Mouse (Mus musculus): ENCODE data around the gene Pitpnm2. TPM values are rescaled to one million over a fixed set of nuclear protein-coding genes. Genes with fewer than 3 reads are reported as not detected.

The Pitpnm2 gene
- polyA plus RNA-seq, 1 experiment, result 178 TPM

DNA sequence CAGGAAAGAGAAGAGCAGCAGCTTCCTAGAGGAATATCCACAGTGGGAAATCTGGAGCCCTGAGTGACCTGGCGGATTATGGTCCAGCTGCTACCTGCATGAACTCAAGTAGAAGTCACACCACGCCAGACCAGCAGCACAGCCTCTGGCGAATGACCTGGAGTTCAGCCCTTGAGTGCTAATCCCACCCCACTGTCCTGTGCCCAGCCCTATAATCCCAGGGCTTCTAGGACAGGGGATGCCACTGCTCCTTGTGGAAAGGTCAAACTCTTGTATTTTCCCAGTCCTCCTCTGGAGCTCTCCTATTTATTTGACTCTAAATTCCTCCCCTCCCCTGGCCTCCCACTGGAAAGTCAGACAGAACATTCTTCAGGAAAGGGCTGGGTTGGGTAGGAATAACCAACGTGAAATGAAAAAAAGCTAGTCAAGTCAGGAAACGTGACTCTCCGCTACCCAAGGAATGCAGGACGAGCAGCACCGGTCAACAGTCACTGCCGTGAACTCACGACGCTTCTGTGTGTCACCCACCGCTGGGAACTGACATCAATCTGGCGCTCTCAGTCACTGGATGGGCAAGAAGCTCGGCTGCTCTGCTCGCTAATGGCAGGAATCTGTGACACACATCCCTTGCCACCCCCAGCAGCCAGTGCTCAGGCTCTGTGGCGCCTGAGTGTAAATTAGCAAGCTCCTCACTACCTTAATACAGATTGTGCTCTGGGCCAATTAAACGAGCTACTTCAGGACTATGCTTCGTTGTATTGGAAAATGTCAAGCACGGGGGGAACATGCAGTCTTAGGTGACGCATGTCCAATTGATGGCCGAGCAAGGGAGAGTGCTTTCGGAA is 8.5 kb downstream of the Pitpnm2 start:
- peaks cover 10% of the 10 kb centered on the region for H3K4me1 ChIP-seq (ENCODE audit: control insufficient read depth, insufficient read depth, low read length)
- H3K4me3 ChIP-seq (ENCODE audit: insufficient read depth, low read length), result no peak overlapping the region
- peak overlapping the region; percentile 27 for H3K27ac ChIP-seq (ENCODE audit: insufficient read depth, low read length)
- no peak for TF ChIP-seq CTCF (IDR thresholded peaks at IDR 0.05; ENCODE audit: extremely low read depth, insufficient read depth, low read length)
- no peak for TF ChIP-seq POLR2A (IDR thresholded peaks at IDR 0.05; ENCODE audit: extremely low read depth, insufficient read depth, low read length)

DNA sequence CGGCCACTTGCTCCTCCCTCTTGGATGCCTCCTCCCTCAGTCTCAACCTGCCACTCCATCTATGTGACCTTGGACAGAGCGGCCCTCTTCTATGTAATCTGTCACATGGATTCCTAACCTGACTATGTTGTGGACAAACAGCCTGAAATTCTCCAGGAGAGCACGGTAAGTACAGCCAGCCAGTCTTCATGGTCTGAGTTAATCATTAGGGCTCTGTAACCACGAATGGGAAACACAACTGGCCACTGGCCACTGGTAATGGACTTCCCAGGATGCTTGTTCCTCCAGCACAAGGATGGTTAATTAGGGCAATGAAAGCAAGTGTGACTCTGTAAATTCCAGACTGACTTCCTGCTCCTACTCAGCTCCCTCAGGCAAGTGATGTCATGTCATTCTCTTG is 13.4 kb downstream of the Pitpnm2 start:
- Histone ChIP-seq H3K4me1 (ENCODE audit: control insufficient read depth, insufficient read depth, low read length) (peaks cover 18% of the 10 kb centered on the region), H3K27ac (ENCODE audit: insufficient read depth, low read length) (no peak overlapping the region)
- TF ChIP-seq POLR2A (IDR thresholded peaks at IDR 0.05; ENCODE audit: extremely low read depth, insufficient read depth, low read length) (no peak), CTCF (IDR thresholded peaks at IDR 0.05; ENCODE audit: extremely low read depth, insufficient read depth, low read length) (no peak)

DNA sequence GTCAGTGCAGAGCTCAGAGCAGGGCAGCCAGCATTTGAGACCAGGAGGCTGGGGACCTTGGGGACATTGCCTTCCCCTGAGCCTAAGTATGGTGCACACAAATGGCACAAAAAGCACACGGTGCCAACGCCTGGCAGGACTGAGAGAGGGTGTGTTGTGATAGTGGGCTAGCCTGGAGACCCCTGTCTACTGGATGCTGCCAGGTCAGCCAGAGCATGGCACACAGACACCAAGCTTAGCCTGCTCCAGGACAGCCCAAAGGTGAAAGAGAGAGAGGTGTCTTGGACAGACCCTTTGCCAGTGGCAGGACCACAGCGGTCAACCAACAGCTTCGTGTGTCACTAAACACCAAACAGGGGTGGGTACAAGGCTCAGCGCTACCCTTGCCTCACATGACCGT is 14.8 kb downstream of the Pitpnm2 start:
- Histone ChIP-seq H3K27ac (ENCODE audit: insufficient read depth, low read length) (no peak overlapping the region), H3K4me1 (ENCODE audit: control insufficient read depth, insufficient read depth, low read length) (peaks cover 13% of the 10 kb centered on the region; the same call in 1 of the 2 replicates), H3K4me3 (ENCODE audit: insufficient read depth, low read length) (no peak overlapping the region)
- TF ChIP-seq CTCF (IDR thresholded peaks at IDR 0.05; ENCODE audit: extremely low read depth, insufficient read depth, low read length), result no peak
- no peak for TF ChIP-seq POLR2A (IDR thresholded peaks at IDR 0.05; ENCODE audit: extremely low read depth, insufficient read depth, low read length)

More for the DNA sequence above, 13.4 kb downstream of the Pitpnm2 start:
- no peak overlapping the region for H3K4me3 ChIP-seq (ENCODE audit: insufficient read depth, low read length)

- TF ChIP-seq CTCF (IDR thresholded peaks at IDR 0.05; ENCODE audit: extremely low read depth, insufficient read depth, low read length), result no peak
- H3K4me3 ChIP-seq (ENCODE audit: insufficient read depth, low read length), result no peak overlapping the region
- peaks cover 13% of the 10 kb centered on the region; the same call in 1 of the 2 replicates for H3K4me1 ChIP-seq (ENCODE audit: control insufficient read depth, insufficient read depth, low read length)
- H3K27ac ChIP-seq (ENCODE audit: insufficient read depth, low read length), result no peak overlapping the region
Observed at GRCm38 (mm10) chr5:124233874-124234661, 15.5 kb downstream of the Pitpnm2 start.

DNA sequence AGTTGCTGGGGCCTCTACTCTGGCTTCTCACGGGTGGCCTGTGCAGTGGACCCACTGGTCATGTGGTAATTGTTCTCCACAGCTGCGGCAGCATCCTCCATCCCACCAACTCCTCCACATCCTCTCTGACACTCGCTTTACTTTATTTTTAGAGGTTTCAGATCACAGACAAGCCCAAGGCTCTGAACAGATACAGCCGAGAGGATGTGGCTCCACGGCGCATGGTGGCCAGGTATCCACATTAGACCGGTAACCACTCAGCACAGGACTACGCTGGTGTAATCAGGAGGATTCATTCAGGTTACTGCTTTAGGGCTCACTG is 16.5 kb downstream of the Pitpnm2 start:
- H3K4me1 ChIP-seq (ENCODE audit: control insufficient read depth, insufficient read depth, low read length), result peaks cover 13% of the 10 kb centered on the region; the same call in 1 of the 2 replicates
- H3K27ac ChIP-seq (ENCODE audit: insufficient read depth, low read length), result 0 out of 2 replicates have a peak overlapping the region, but pooled peaks have one; percentile 20
- H3K4me3 ChIP-seq (ENCODE audit: insufficient read depth, low read length), result no peak overlapping the region
- TF ChIP-seq CTCF (IDR thresholded peaks at IDR 0.05; ENCODE audit: extremely low read depth, insufficient read depth, low read length), result no peak
- TF ChIP-seq POLR2A (IDR thresholded peaks at IDR 0.05; ENCODE audit: extremely low read depth, insufficient read depth, low read length), result no peak

GRCm38 (mm10) chr5:124232360-124233143 is 17.0 kb downstream of the Pitpnm2 start:
- Histone ChIP-seq H3K4me3 (ENCODE audit: insufficient read depth, low read length) (no peak overlapping the region), H3K27ac (ENCODE audit: insufficient read depth, low read length) (peak overlapping the region; percentile 20; the same call in 1 of the 2 replicates)

GRCm38 (mm10) chr5:124230461-124230860 is 19.1 kb downstream of the Pitpnm2 start:
- Histone ChIP-seq H3K4me1 (ENCODE audit: control insufficient read depth, insufficient read depth, low read length) (peaks cover 15% of the 10 kb centered on the region; the same call in 1 of the 2 replicates), H3K4me3 (ENCODE audit: insufficient read depth, low read length) (no peak overlapping the region), H3K27ac (ENCODE audit: insufficient read depth, low read length) (no peak overlapping the region)
- no peak for TF ChIP-seq POLR2A (IDR thresholded peaks at IDR 0.05; ENCODE audit: extremely low read depth, insufficient read depth, low read length)
- TF ChIP-seq CTCF (IDR thresholded peaks at IDR 0.05; ENCODE audit: extremely low read depth, insufficient read depth, low read length), result no peak

More at GRCm38 (mm10) chr5:124232360-124233143, 17.0 kb downstream of the Pitpnm2 start:
- TF ChIP-seq CTCF (IDR thresholded peaks at IDR 0.05; ENCODE audit: extremely low read depth, insufficient read depth, low read length) (no peak), POLR2A (IDR thresholded peaks at IDR 0.05; ENCODE audit: extremely low read depth, insufficient read depth, low read length) (no peak)
- peaks cover 13% of the 10 kb centered on the region; the same call in 1 of the 2 replicates for H3K4me1 ChIP-seq (ENCODE audit: control insufficient read depth, insufficient read depth, low read length)

DNA sequence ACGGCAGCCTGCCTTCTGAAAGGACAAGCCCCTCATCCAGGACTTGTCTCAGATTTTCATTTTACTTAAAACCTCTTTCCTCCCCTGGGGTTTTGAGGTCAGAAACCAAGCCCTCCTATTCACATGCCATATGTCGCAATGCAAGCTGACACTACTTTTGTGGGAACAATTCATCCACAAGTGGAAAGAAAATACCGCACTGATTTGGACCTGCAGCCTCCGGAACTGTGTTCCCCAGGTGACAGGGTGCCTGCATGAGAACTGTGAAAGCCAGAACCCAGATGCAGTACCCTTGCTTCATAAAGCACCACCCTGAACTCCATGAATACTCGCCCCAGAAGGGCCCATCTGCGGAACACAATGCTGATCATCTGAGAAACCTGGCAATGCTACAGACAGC is 22.4 kb downstream of the Pitpnm2 start:
- no peak overlapping the region for H3K4me3 ChIP-seq (ENCODE audit: insufficient read depth, low read length)
- H3K27ac ChIP-seq (ENCODE audit: insufficient read depth, low read length), result no peak overlapping the region
- peaks cover 8% of the 10 kb centered on the region for H3K4me1 ChIP-seq (ENCODE audit: control insufficient read depth, insufficient read depth, low read length)
- TF ChIP-seq POLR2A (IDR thresholded peaks at IDR 0.05; ENCODE audit: extremely low read depth, insufficient read depth, low read length), result no peak
- no peak for TF ChIP-seq CTCF (IDR thresholded peaks at IDR 0.05; ENCODE audit: extremely low read depth, insufficient read depth, low read length)

GRCm38 (mm10) chr5:124226494-124226893 is 23.1 kb downstream of the Pitpnm2 start:
- no peak for TF ChIP-seq POLR2A (IDR thresholded peaks at IDR 0.05; ENCODE audit: extremely low read depth, insufficient read depth, low read length)
- TF ChIP-seq CTCF (IDR thresholded peaks at IDR 0.05; ENCODE audit: extremely low read depth, insufficient read depth, low read length), result no peak
- H3K27ac ChIP-seq (ENCODE audit: insufficient read depth, low read length), result 0 out of 2 replicates have a peak overlapping the region, but pooled peaks have one; percentile 33
- H3K4me1 ChIP-seq (ENCODE audit: control insufficient read depth, insufficient read depth, low read length), result peaks cover 12% of the 10 kb centered on the region
- no peak overlapping the region for H3K4me3 ChIP-seq (ENCODE audit: insufficient read depth, low read length)

All from cortical plate, adult 2 months (tissue).